Mouse (Mus musculus) hindbrain, embryonic 12.5 days (tissue): ENCODE results near the gene Ccpg1os. TPM values are rescaled to one million over a fixed set of nuclear protein-coding genes. Genes with fewer than 3 reads are reported as not detected.

Experiments used
- ATAC-seq: fragments of 200-750 bp; cut with Nextera tagmentation; 2 replicates; pipeline ENCODE4 v1.8.0; 2017; ENCODE audit warnings: moderate TSS enrichment; ENCODE audit not compliant: low FRiP score
- H3K27ac ChIP-seq: fragments of 300-500 bp; sonication (generic); 2 replicates; pipeline ENCODE4 v1.5.1; 2016; ENCODE audit warnings: mild to moderate bottlenecking
- H3K27me3 ChIP-seq: fragments of 300-500 bp; sonication (generic); 2 replicates; pipeline ENCODE4 v1.6.1; 2016; ENCODE audit warnings: mild to moderate bottlenecking
- H3K36me3 ChIP-seq: fragments of 300-500 bp; sonication (generic); 2 replicates; pipeline ENCODE4 v1.6.1; 2016; ENCODE audit warnings: mild to moderate bottlenecking
- H3K4me1 ChIP-seq: fragments of 300-500 bp; sonication (generic); 2 replicates; pipeline ENCODE4 v1.6.1; 2016
- H3K4me2 ChIP-seq: fragments of 300-500 bp; sonication (generic); replicated peaks from 2 replicates; pipeline ENCODE4 v1.6.1; 2016; ENCODE audit warnings: mild to moderate bottlenecking
- H3K4me3 ChIP-seq: fragments of 300-500 bp; sonication (generic); 2 replicates; pipeline ENCODE4 v1.5.1; 2016; ENCODE audit warnings: mild to moderate bottlenecking
- H3K9ac ChIP-seq: fragments of 300-500 bp; sonication (generic); 2 replicates; pipeline ENCODE4 v1.6.1; 2016; ENCODE audit warnings: mild to moderate bottlenecking, moderate library complexity
- H3K9me3 ChIP-seq: fragments of 300-500 bp; sonication (generic); replicated peaks from 2 replicates; pipeline ENCODE4 v1.6.1; 2016; ENCODE audit warnings: mild to moderate bottlenecking
- WGBS: fragments of 180-500 bp; shearing (Covaris S2); methylation state at CpG from one replicate; pipeline ENCODE4 v1.1.7; 2016; 5-methylcytosine and 5-hydroxymethylcytosine counted together
- microRNA-seq: library from miRNA; unstranded; fragments of <30 nt; microRNA quantifications from one replicate; pipeline ENCODE4, GENCODE M21; 2017
- polyA plus RNA-seq: library from polyadenylated mRNA; unstranded; fragments of >200 nt; fragmentation: Nextera tagmentation; extraction: Ambion mirVana; gene quantifications from 2 replicates; pipeline ENCODE4 v1.2.1, GENCODE M21; 2016

The Ccpg1os gene
- polyA plus RNA-seq, 1 experiment from 2014 or later = 27.9 TPM

DNA sequence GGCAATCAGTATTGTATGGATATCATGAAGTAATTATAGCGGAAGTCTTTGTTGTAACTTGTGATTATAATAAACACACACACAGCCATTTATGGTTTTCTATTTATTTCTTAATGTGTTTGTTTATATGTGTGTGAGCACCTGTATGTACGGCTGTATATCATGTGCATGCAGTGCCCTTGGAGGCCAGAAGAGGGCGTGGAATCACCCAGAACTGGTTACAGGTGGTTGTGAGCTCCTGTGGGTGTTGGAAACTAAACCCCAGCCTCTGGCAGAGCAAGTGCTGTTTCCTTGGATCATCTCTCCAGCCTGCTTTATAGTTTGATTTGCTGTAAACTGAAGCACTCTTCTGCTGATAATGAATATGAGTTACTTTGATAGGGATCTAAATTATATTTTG, 41.8 kb downstream of the Ccpg1os start:
- WGBS = 63% methylated on average over 3 of the region's 3 CpGs
- H3K4me2 ChIP-seq = no peak overlapping the region
- H3K27ac ChIP-seq = no peak overlapping the region
- peaks cover 35% of the 10 kb centered on the region for H3K36me3 ChIP-seq
- H3K4me3 ChIP-seq = no peak overlapping the region
- H3K9me3 ChIP-seq = peaks cover 5% of the 10 kb centered on the region; the same call in 1 of the 2 replicates
- H3K9ac ChIP-seq = no peak overlapping the region
- no peaks in the 10 kb centered on the region for H3K4me1 ChIP-seq
- ATAC-seq = no peak
- no peaks in the 10 kb centered on the region for H3K27me3 ChIP-seq

GRCm38 (mm10) chr9:72936301-72936700, 48.9 kb downstream of the Ccpg1os start:
- Histone ChIP-seq H3K27ac (no peak overlapping the region), H3K4me2 (no peak overlapping the region)
- WGBS = 70% methylated on average over 2 of the region's 2 CpGs

DNA sequence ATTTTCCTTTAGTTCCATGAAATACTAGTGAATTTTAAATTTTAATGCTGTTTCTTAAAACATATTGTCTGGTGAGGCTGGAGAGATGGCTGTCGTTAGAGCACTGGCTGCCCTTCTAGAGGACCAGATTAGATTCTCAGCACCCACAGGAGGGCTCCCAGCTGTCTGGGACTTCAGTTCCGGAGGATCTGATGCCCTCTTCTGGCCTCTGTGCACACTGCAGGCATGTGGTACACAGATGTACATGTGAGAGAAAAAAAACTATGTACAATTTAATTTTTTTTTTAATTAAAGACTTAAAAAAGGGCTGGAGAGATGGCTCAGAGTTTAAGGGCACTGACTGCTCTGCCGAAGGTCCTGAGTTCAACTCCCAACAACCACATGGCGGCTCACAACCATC, 49.9 kb downstream of the Ccpg1os start:
- H3K27ac ChIP-seq = no peak overlapping the region
- no peak overlapping the region for H3K4me3 ChIP-seq
- H3K4me1 ChIP-seq = no peaks in the 10 kb centered on the region
- no peak overlapping the region for H3K9ac ChIP-seq
- peaks cover 9% of the 10 kb centered on the region; the same call in 1 of the 2 replicates for H3K36me3 ChIP-seq
- no peaks in the 10 kb centered on the region for H3K27me3 ChIP-seq
- H3K9me3 ChIP-seq = no peaks in the 10 kb centered on the region
- no peak overlapping the region for H3K4me2 ChIP-seq
- no peak for ATAC-seq
- 84% methylated on average over 4 of the region's 4 CpGs for WGBS

More at GRCm38 (mm10) chr9:72936301-72936700, 48.9 kb downstream of the Ccpg1os start:
- Histone ChIP-seq H3K9me3 (no peaks in the 10 kb centered on the region), H3K36me3 (peaks cover 9% of the 10 kb centered on the region; the same call in 1 of the 2 replicates), H3K4me1 (no peaks in the 10 kb centered on the region), H3K9ac (no peak overlapping the region), H3K4me3 (no peak overlapping the region), H3K27me3 (no peaks in the 10 kb centered on the region)
- no peak for ATAC-seq

DNA sequence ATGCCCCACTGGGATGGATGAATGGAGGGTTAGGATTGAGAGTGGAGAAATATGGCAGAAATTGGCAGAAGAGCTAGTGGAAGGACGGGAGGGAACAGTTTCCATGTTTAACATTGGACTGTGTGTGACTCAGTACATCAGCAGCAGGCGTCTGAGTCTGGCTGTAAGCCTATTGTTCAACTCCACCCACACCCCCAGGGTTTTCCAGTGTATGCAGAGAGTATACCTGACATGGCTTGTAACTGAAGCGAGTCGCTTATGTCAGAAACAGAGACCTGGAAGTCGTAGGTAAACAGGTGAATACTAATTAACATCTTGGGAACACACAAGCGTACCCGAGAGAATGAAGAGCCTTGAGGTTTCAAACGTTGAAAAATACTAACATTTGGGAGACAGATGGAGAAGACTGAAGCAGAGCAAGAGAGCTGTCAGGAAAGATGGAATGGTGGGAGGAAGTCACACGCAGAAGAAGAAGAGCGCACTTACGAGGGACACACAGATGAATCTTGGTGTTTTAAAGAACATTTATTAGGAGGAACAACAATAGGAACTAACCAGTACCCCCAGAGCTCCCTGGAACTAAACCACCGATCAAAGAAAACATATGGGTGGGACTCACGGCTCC, 53.9 kb downstream of the Ccpg1os start:
- Histone ChIP-seq H3K4me2 (no peak overlapping the region), H3K4me1 (peaks cover 20% of the 10 kb centered on the region), H3K9me3 (no peaks in the 10 kb centered on the region), H3K27me3 (no peaks in the 10 kb centered on the region), H3K36me3 (peaks cover 9% of the 10 kb centered on the region; the same call in 1 of the 2 replicates), H3K27ac (no peak overlapping the region), H3K4me3 (no peak overlapping the region), H3K9ac (no peak overlapping the region)
- no peak for ATAC-seq
- 85% methylated on average over 13 of the region's 13 CpGs for WGBS

Small RNA genes within 50 kb of the gene (microRNA-seq; reads per million reads assigned to microRNA genes)
- not detected for gene Gm27353

Other genes starting within 250 kb of the Ccpg1os start
- 2.1 and 2.2 TPM in 2 replicates for gene Prtg, start 178.5 kb downstream of the Ccpg1os start, polyA plus RNA-seq
- gene Pygo1, start 59.7 kb downstream of the Ccpg1os start, polyA plus RNA-seq = 14.2 and 15.0 TPM in 2 replicates
- gene Dyx1c1, start 26.6 kb downstream of the Ccpg1os start, polyA plus RNA-seq = 2.6 and 2.7 TPM in 2 replicates
- not detected in 2 replicates for gene Gm44503, start 26.5 kb downstream of the Ccpg1os start, polyA plus RNA-seq
- 38.7 and 44.3 TPM in 2 replicates for gene Ccpg1, start within 50 bp of the Ccpg1os start, polyA plus RNA-seq
- gene Pigb, start 55.0 kb upstream of the Ccpg1os start, polyA plus RNA-seq = 14.0 and 15.1 TPM in 2 replicates
- 2.9 and 4.3 TPM in 2 replicates for gene Rab27a, start 59.5 kb upstream of the Ccpg1os start, polyA plus RNA-seq
- gene Khdc3, start 116.5 kb upstream of the Ccpg1os start, polyA plus RNA-seq = 0.17 TPM in 1 of 2 replicates, not detected in the other
- gene Gm20509, start 117.1 kb upstream of the Ccpg1os start, polyA plus RNA-seq = 0.27 TPM in 1 of 2 replicates, not detected in the other
- gene Rsl24d1, start 128.0 kb upstream of the Ccpg1os start, polyA plus RNA-seq = 115 and 124 TPM in 2 replicates